11 mouse cellular contexts compared by ENCODE assay signal in the genomic region with DNA sequence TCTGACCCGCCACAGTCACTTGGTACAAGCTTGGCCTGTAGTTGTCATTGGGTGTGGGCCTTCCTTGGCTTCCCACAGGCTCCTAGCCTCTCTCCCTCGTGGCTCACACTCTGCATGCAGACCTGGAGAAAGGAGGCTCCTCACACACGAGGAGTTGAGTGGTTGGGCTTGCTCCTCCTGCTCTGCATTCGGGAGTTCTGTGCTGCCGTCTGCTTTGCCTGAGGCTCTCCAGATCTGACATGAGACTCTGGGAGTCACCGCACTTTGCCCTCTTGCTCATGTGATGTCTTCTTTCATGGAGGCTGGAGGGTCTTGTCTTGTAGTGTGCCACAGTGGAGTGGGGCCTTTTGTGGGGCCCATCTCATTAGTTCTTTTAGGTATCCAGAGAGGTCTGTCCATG.
"Had no signal": no experiment of that assay in that cellular context is flagged by ENCODE, and none has a peak within 500 bp of the region (broad histone marks: within the 10 kb centered on the region; RNA-seq: fewer than 3 reads in every experiment).

No protein-coding gene starts in this region.

- H3K4me3 ChIP-seq: left cerebral cortex, adult 2 months; limb, embryonic 10.5 days; liver, embryonic 12.5 days; lung, embryonic 15.5 days; midbrain, embryonic 12.5 days had no signal

- H3K9me3 ChIP-seq: limb, embryonic 10.5 days; liver, embryonic 12.5 days; lung, embryonic 15.5 days; megakaryocyte, embryonic 14.5 days; midbrain, embryonic 12.5 days had no signal

- ATAC-seq: liver, embryonic 12.5 days; midbrain, embryonic 16.5 days had no signal

- DNase-seq: lung, postnatal 14 days; right cerebral cortex, postnatal 14 days; thymus, postnatal 36 days had no signal

- H3K4me2 ChIP-seq: liver, embryonic 12.5 days; lung, embryonic 15.5 days; midbrain, embryonic 12.5 days had no signal

- H3K27ac ChIP-seq: left cerebral cortex, adult 2 months; limb, embryonic 10.5 days; liver, embryonic 12.5 days; lung, embryonic 15.5 days; macrophage; midbrain, embryonic 12.5 days had no signal

- H3K9ac ChIP-seq: liver, embryonic 12.5 days; lung, embryonic 15.5 days; midbrain, embryonic 12.5 days had no signal

- H3K36me3 ChIP-seq: limb, embryonic 10.5 days; liver, embryonic 12.5 days; lung, embryonic 15.5 days; midbrain, embryonic 12.5 days had no signal

- H3K27me3 ChIP-seq: liver, embryonic 12.5 days; lung, embryonic 15.5 days; megakaryocyte, embryonic 14.5 days; midbrain, embryonic 12.5 days had no signal
